Mouse (Mus musculus): Measurements from ENCODE around the gene Rras2. TPM values are rescaled to one million over a fixed set of nuclear protein-coding genes. Genes with fewer than 3 reads are reported as not detected.

Gene Rras2
- polyA plus RNA-seq, 1 experiment: 27.4 TPM

GRCm38 (mm10) chr7:114058166-114058565 is 59.4 kb downstream of the Rras2 start:
- whole genome bisulfite sequencing: 97% methylated on average over 16 of the region's 16 CpGs
- H3K4me3 ChIP-seq (ENCODE audit: control insufficient read depth, insufficient read depth, low read length): no peak overlapping the region
- H3K27me3 ChIP-seq (ENCODE audit: control insufficient read depth, insufficient read depth, low read length): no peaks in the 10 kb centered on the region
- no peak for TF ChIP-seq CTCF (IDR thresholded peaks at IDR 0.05; ENCODE audit: borderline replicate concordance, control insufficient read depth, extremely low read depth, insufficient read depth, low read length, poor library complexity)
- TF ChIP-seq POLR2A (IDR thresholded peaks at IDR 0.05; ENCODE audit: control insufficient read depth, extremely low read depth, insufficient read depth, low read length, poor library complexity): no peak
- no peak for DNase-seq
- H3K36me3 ChIP-seq (ENCODE audit: control insufficient read depth, insufficient read depth, low read length): peaks cover 4% of the 10 kb centered on the region; the same call in 1 of the 2 replicates
- no peaks in the 10 kb centered on the region for H3K4me1 ChIP-seq (replicated peaks; ENCODE audit: control insufficient read depth, insufficient read depth, low read length)
- H3K27ac ChIP-seq (ENCODE audit: control insufficient read depth, insufficient read depth, low read length): no peak overlapping the region

GRCm38 (mm10) chr7:114053720-114054119 is 63.9 kb downstream of the Rras2 start:
- TF ChIP-seq CTCF (IDR thresholded peaks at IDR 0.05; ENCODE audit: borderline replicate concordance, control insufficient read depth, extremely low read depth, insufficient read depth, low read length, poor library complexity): no peak
- TF ChIP-seq POLR2A (IDR thresholded peaks at IDR 0.05; ENCODE audit: control insufficient read depth, extremely low read depth, insufficient read depth, low read length, poor library complexity): no peak
- Histone ChIP-seq H3K4me1 (replicated peaks; ENCODE audit: control insufficient read depth, insufficient read depth, low read length) (no peaks in the 10 kb centered on the region), H3K27me3 (ENCODE audit: control insufficient read depth, insufficient read depth, low read length) (no peaks in the 10 kb centered on the region), H3K36me3 (ENCODE audit: control insufficient read depth, insufficient read depth, low read length) (peaks cover 13% of the 10 kb centered on the region), H3K4me3 (ENCODE audit: control insufficient read depth, insufficient read depth, low read length) (no peak overlapping the region), H3K27ac (ENCODE audit: control insufficient read depth, insufficient read depth, low read length) (no peak overlapping the region)
- DNase-seq: no peak
- WGBS: 93% methylated on average over 4 of the region's 4 CpGs

GRCm38 (mm10) chr7:114045814-114046213 is 71.8 kb downstream of the Rras2 start:
- Histone ChIP-seq H3K27me3 (ENCODE audit: control insufficient read depth, insufficient read depth, low read length) (no peaks in the 10 kb centered on the region), H3K4me1 (replicated peaks; ENCODE audit: control insufficient read depth, insufficient read depth, low read length) (peaks cover 2% of the 10 kb centered on the region; the same call in 1 of the 2 replicates), H3K27ac (ENCODE audit: control insufficient read depth, insufficient read depth, low read length) (no peak overlapping the region), H3K4me3 (ENCODE audit: control insufficient read depth, insufficient read depth, low read length) (no peak overlapping the region), H3K36me3 (ENCODE audit: control insufficient read depth, insufficient read depth, low read length) (peaks cover 16% of the 10 kb centered on the region)
- TF ChIP-seq POLR2A (IDR thresholded peaks at IDR 0.05; ENCODE audit: control insufficient read depth, extremely low read depth, insufficient read depth, low read length, poor library complexity) (no peak), CTCF (IDR thresholded peaks at IDR 0.05; ENCODE audit: borderline replicate concordance, control insufficient read depth, extremely low read depth, insufficient read depth, low read length, poor library complexity) (no peak)
- WGBS: 80% methylated on average over 2 of the region's 2 CpGs
- DNase-seq: no peak

GRCm38 (mm10) chr7:114043929-114044549 is 73.5 kb downstream of the Rras2 start:
- 25% methylated on average over 6 of the region's 6 CpGs for WGBS

GRCm38 (mm10) chr7:114042973-114043928 is 74.3 kb downstream of the Rras2 start:
- Histone ChIP-seq H3K4me3 (ENCODE audit: control insufficient read depth, insufficient read depth, low read length) (no peak overlapping the region), H3K27ac (ENCODE audit: control insufficient read depth, insufficient read depth, low read length) (no peak overlapping the region), H3K27me3 (ENCODE audit: control insufficient read depth, insufficient read depth, low read length) (no peaks in the 10 kb centered on the region), H3K36me3 (ENCODE audit: control insufficient read depth, insufficient read depth, low read length) (peaks cover 6% of the 10 kb centered on the region; the same call in 1 of the 2 replicates), H3K4me1 (replicated peaks; ENCODE audit: control insufficient read depth, insufficient read depth, low read length) (peaks cover 2% of the 10 kb centered on the region; the same call in 1 of the 2 replicates)
- 79% methylated on average over 26 of the region's 26 CpGs for WGBS
- TF ChIP-seq POLR2A (IDR thresholded peaks at IDR 0.05; ENCODE audit: control insufficient read depth, extremely low read depth, insufficient read depth, low read length, poor library complexity): no peak
- no peak for TF ChIP-seq CTCF (IDR thresholded peaks at IDR 0.05; ENCODE audit: borderline replicate concordance, control insufficient read depth, extremely low read depth, insufficient read depth, low read length, poor library complexity)
- DNase-seq: no peak

More at GRCm38 (mm10) chr7:114043929-114044549, 73.5 kb downstream of the Rras2 start:
- no peak overlapping the region for H3K4me3 ChIP-seq (ENCODE audit: control insufficient read depth, insufficient read depth, low read length)
- H3K36me3 ChIP-seq (ENCODE audit: control insufficient read depth, insufficient read depth, low read length): peaks cover 8% of the 10 kb centered on the region
- H3K27me3 ChIP-seq (ENCODE audit: control insufficient read depth, insufficient read depth, low read length): no peaks in the 10 kb centered on the region
- TF ChIP-seq POLR2A (IDR thresholded peaks at IDR 0.05; ENCODE audit: control insufficient read depth, extremely low read depth, insufficient read depth, low read length, poor library complexity) (no peak), CTCF (IDR thresholded peaks at IDR 0.05; ENCODE audit: borderline replicate concordance, control insufficient read depth, extremely low read depth, insufficient read depth, low read length, poor library complexity) (no peak)
- H3K4me1 ChIP-seq (replicated peaks; ENCODE audit: control insufficient read depth, insufficient read depth, low read length): peaks cover 2% of the 10 kb centered on the region; the same call in 1 of the 2 replicates
- DNase-seq: no peak
- no peak overlapping the region for H3K27ac ChIP-seq (ENCODE audit: control insufficient read depth, insufficient read depth, low read length)

GRCm38 (mm10) chr7:114041349-114041748 is 76.2 kb downstream of the Rras2 start:
- no peak for TF ChIP-seq CTCF (IDR thresholded peaks at IDR 0.05; ENCODE audit: borderline replicate concordance, control insufficient read depth, extremely low read depth, insufficient read depth, low read length, poor library complexity)
- no peak for TF ChIP-seq POLR2A (IDR thresholded peaks at IDR 0.05; ENCODE audit: control insufficient read depth, extremely low read depth, insufficient read depth, low read length, poor library complexity)
- WGBS: 96% methylated on average over 4 of the region's 4 CpGs

More at GRCm38 (mm10) chr7:114041349-114041748, 76.2 kb downstream of the Rras2 start:
- no peaks in the 10 kb centered on the region for H3K36me3 ChIP-seq (ENCODE audit: control insufficient read depth, insufficient read depth, low read length)
- H3K27ac ChIP-seq (ENCODE audit: control insufficient read depth, insufficient read depth, low read length): no peak overlapping the region
- no peak for DNase-seq
- H3K27me3 ChIP-seq (ENCODE audit: control insufficient read depth, insufficient read depth, low read length): no peaks in the 10 kb centered on the region
- H3K4me3 ChIP-seq (ENCODE audit: control insufficient read depth, insufficient read depth, low read length): no peak overlapping the region
- 0 out of 2 replicates have a peak, but pooled peaks cover 2% of the 10 kb centered on the region for H3K4me1 ChIP-seq (replicated peaks; ENCODE audit: control insufficient read depth, insufficient read depth, low read length)
